Mouse (Mus musculus): ENCODE measurements around the gene Prl7a2.

Prl7a2 gene

DNA sequence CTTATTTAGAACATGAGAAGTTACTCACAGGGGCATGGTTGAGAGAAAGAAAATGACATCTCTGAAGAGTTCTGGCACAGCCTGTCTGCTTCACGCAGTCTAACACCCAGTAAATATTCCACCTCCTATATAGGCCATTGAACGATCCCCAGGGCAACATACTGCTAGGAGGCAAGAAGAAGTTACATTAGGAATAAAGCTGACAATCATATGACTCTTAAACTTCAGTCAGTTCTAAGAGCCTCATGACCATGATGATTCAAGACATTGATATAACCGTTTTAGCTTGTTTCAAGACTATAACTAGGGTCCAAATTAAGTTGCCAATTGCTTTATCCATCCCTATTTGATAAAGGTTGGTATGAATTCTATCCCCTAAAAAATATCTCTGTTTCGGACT is at the start of gene Prl7a2:
TSS of gene Prl7a2 (minus strand) at position 101 of the 400 bp plus-strand sequence.
- DNase-seq (ENCODE audit: low spot score in 2 of 2), result no peak

GRCm38 (mm10) chr13:27716636-27717035 is 48.8 kb upstream of the Prl7a2 start, which contains the start of gene Prl7d1:
Gene Prl7d1, minus strand, starts transcription at chr13:27716736.
- DNase-seq (ENCODE audit: low spot score in 2 of 2), result no peak

DNA sequence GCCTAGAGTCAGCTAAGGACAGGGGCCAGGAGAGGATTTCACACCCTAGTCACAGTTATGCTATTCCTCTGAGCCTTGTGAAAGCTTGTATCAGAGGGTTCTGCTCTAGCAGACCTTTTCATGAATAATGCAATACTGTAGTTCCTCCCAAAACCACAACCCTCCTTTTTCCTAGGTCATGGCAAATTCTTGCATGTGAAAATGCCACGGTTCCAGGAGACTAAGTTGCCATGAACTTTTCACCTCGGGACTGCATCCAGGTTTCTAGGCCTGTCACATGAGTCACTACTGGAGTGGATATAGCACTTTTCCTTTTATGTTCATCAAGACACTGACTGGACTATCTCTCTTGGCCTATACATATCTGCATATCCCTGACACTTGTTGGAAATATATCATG is 38.7 kb upstream of the Prl7a2 start:
- no peak for DNase-seq (ENCODE audit: low spot score in 2 of 2)

- DNase-seq (ENCODE audit: low spot score in 2 of 2), result no peak
These were observed 7.1 kb downstream of the Prl7a2 start for GRCm38 (mm10) chr13:27660747-27661146.

GRCm38 (mm10) chr13:27642393-27642792 is 25.4 kb downstream of the Prl7a2 start, which contains the start of gene Prl7a1:
Gene Prl7a1, minus strand, starts transcription at chr13:27642493.
- no peak for DNase-seq (ENCODE audit: low spot score in 2 of 2)

- no peak for DNase-seq (ENCODE audit: low spot score in 2 of 2)
These were observed 57.4 kb downstream of the Prl7a2 start, which contains the start of gene Prl7b1 for GRCm38 (mm10) chr13:27610482-27610881. Gene Prl7b1, minus strand, starts transcription at chr13:27610582.

All from right cerebral cortex, postnatal 36 days (tissue).